Mouse (Mus musculus) lung, postnatal 4 days (tissue): ENCODE results near the gene Dync1i2.

Source experiments
- DNase-seq, 2 experiments: peaks; one replicate each; pipeline ENCODE4 v3.0.0; 2021

Gene Dync1i2

DNA sequence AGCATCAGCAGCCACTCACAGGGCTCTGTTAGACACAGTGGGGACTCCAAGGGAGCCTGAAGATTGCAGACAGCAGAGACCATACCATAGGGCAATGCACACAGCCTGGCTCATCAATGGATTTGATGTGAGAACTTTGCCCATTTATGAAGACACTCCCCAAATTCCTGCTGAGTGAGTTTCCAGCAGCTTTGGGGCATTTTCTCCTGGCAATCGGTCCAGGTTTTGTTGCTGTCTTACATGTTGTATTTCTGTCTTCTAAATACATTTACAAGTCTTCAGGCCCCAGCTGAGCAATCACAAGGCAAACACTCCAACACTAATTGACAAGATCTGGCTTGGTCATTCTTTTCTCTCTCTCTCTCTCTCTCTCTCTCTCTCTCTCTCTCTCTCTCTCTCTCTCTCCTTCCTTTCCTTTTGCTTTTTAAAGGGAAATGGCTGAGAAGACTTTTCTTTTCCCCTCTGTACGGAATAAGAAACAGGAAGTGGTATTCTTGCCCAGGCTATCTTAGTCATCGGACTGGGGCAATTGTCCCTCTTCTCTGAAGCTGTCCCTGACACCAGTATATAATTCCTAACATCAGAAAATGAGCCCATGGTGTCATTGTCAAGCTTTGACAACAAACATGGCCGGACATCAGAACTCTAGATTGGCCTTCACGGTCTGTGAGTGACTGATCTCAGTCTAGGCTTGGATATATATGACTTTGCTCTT lies 2.3 kb upstream of the Dync1i2 start:
- no peak for DNase-seq

DNA sequence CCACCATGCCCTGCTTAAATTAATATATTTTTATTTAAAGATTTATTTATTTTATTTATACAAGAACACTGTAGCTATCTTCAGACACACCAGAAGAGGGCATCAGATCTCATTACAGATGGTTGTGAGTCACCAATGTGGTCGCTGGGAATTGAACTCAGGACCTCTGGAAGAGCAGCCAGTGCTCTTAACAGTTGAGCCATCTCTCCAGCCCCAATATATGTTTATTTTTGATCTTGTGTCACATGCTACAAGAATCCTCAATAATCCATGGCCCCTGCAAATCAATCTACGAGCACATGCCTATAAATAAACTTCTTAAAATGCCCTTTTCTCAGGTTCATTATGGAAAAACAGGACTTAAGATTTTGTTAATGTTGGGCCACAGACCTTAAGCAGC lies 410 bp upstream of the Dync1i2 start:
- DNase-seq, result no peak

DNA sequence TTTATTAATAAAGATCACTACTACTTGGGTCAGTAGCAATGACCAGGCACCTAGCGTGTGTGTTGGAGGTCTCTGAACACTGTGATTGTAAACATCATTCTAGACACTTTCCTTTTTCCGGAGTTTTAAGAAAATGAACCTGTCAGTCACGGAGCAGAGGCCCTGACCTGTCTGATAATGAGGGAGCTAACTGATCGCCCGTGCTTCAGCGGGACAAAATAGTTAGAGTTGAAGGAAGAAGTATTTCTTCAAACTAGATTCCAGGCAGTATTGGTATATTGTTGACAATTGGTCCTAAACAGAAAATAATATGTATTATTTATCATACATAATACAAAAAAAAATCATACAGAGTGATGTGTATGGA lies 837 bp downstream of the Dync1i2 start:
- DNase-seq, result no peak

DNA sequence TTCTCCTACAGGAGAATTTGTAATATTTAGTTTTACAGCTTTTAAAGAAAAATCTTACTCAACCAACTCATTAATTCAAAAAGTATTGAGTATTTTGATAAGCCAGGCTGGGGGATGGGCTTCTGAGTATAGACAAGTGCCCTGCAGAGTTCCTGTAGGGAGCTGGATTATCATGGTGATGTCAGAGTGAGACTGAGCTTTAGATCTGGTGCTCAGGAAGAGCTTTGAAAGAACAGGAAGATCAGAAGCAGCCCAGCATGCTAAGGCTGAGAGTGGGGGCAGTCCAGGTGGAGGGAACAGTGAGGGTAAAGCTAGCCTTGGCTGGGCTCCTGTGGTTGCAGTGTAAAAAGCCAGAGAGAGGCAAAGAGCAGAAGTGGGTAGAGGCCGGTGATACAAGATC lies 9.5 kb downstream of the Dync1i2 start:
- no peak for DNase-seq

DNA sequence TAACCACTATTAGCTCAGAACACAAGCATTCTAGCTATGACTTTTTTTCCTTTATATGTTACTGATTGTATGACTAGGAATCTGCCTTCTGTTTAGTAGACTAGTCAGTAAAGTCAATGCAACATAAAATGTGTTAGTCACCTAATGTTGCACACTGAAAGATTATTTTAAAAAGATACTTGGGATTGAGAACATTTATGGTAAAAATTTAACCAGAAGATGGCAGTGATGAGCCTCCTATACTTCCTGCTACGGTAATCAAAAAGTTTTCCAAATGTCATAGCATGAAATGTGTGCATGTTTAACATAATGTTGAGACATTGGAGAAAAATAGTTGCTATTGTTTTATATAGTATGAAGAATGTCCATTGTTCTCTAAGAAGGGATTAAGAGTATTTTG lies 15.9 kb downstream of the Dync1i2 start:
- no peak for DNase-seq

GRCm38 (mm10) chr2:71229603-71230002 lies 18.1 kb downstream of the Dync1i2 start:
- no peak for DNase-seq

- no peak for DNase-seq
These were observed 20.4 kb downstream of the Dync1i2 start for GRCm38 (mm10) chr2:71231951-71232350.

- no peak for DNase-seq
These were observed 21.5 kb downstream of the Dync1i2 start for GRCm38 (mm10) chr2:71232976-71233375.

DNA sequence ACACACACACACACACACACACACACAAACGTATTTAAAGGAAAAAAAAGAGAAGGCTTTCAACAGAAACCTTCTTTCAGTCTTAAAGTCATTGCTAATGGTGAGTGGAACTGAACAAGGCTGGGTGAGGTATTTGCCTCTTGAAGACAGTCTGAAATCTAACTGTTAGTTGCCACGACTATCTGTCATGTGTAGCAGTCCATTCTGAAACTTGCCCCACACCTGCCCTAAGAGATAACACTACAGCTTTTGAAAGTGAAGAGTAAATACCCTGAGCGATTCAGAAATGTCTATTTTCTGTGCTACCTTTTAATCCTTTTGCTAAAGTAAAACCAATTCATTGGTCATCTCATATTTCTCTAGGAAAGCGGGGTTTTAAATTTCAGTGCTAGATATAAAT lies 23.9 kb downstream of the Dync1i2 start:
- no peak for DNase-seq

DNA sequence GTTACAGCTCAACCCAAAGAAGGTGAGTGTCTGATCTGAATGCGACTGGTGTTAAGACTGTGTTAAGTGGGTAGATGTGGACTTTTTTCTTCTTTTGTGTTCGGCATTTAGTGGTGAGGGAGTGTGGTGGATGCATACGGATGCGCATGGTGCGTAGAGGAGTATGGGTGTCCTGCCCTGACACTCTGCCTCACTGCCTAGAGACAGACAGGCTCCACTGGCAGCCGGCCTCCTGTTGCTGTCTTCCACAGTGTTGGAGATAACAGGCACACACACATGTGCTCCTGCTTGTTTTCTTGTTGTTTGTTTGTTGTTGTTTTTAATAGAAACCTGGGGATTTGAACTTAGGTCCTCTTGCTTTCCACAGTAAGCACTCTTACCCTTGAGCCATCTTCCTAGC lies 24.5 kb downstream of the Dync1i2 start:
- no peak for DNase-seq

DNA sequence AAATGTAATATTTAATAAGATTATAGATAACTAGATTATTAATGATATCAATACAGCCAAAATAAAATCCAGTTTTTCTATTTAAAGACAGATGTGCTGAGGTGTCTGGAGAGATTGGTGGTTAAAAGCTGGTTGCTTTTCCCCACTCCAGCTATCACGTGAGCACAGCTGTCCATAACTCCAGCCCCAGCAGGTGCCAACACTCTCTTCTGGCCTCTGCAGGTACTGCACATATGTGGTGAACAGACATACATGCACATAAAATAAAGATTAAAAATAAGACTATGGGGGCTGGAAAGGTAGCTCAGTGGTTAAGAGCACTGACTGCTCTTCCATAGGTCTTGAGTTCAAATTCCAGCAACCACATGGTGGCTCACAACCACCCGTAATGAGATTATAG lies 30.0 kb downstream of the Dync1i2 start:
- no peak for DNase-seq

DNA sequence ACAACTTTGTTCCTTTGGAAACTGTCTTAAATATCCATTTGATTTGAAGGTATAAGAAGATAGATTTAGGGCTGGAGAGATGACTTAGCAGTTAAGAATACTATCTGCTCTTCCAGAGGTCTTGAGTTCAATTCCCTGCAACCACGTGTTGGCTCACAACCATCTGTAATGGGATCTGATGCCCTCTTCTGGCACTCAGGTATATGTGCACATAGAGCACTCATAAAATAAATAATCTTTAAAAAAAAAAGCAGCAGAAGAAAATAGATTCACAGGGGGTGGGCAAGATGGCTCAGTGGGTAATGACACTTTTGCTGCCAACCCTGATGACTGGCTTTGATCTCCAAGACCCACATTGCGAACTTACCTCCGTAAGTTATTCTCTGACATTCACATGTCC lies 30.7 kb downstream of the Dync1i2 start:
- DNase-seq, result no peak

- no peak for DNase-seq
These were observed 31.7 kb downstream of the Dync1i2 start for GRCm38 (mm10) chr2:71243058-71243672.

DNA sequence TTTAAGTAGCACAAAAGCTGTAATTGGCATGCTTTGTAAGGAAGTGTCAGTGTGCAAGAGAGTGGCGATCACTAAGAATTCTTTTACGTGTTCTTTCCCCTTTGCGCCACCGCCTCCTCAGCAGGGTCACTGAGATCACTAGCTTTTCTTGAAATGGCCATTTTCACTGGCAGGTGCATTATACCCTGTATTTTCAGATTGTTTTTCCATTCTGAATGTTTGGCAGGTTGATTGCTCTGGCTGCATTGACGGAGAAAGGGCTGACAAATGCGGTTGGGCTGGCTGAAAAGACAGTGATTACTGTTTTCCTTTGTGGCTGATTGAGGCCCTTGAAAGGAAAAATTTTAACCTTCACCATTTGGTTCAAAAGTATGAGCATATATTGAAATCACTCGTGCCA lies 33.3 kb downstream of the Dync1i2 start:
- no peak for DNase-seq

GRCm38 (mm10) chr2:71245416-71245815 lies 33.9 kb downstream of the Dync1i2 start:
- DNase-seq, result no peak

DNA sequence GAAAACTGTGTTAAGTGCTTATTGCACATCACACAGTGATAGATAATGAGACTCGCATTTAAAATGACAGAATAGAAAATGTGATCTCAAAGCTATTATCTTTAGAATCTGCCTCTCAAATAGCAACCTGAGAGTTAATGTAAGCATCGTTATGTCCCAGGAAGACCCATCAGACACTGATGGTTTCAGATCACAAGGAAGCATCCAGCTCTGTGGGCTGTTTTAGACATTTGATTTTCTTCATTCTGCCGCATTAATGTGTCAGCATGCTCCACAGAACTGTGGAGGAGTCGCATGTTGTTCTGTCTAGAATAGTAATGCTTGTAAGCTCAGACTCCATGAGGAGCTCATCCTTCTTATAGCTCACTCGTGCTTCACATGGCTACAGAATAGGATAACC lies 34.6 kb downstream of the Dync1i2 start:
- DNase-seq, result no peak

GRCm38 (mm10) chr2:71248071-71248470 lies 36.6 kb downstream of the Dync1i2 start:
- no peak for DNase-seq

DNA sequence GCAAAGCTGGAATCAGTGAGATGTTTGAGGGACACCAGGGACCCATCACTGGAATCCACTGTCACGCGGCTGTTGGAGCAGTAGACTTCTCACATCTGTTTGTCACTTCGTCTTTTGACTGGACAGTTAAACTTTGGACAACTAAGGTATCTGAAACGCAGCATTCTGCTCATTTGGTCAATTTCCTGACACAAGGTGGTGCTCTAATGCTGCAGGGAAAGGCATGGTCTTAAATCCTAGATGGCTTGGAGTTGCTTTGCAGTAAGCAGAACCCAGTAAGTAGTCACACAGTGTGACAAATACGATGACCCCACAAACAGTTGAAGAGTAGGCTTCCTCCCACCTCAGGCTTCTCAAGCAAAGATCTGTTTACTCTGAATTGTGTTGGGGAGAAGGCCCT lies 39.3 kb downstream of the Dync1i2 start:
- DNase-seq, result no peak

GRCm38 (mm10) chr2:71254836-71255235 lies 43.3 kb downstream of the Dync1i2 start:
- no peak for DNase-seq

DNA sequence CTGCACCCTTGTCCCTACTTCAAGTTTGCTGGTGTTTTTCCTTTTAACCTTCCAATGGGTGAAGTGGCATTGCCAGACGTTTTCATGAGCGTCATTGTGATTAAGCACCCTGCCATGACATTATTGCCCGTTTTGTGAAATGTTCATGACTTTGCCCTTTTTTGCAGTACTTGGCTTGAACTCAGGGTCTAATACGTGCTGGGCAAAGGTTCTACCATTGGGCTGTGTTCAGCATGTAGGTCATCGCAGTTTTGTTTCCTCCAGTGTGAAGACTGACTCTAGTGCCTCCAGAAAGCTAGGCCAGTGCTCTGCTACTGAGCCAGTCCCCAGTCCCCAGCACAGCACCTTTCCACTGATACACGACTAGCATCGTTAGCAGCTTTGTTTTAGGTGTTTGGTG lies 45.1 kb downstream of the Dync1i2 start:
- no peak for DNase-seq

GRCm38 (mm10) chr2:71264585-71264984 lies 53.1 kb downstream of the Dync1i2 start:
- no peak for DNase-seq

GRCm38 (mm10) chr2:71268691-71269090 lies 57.2 kb downstream of the Dync1i2 start:
- DNase-seq, result no peak

DNA sequence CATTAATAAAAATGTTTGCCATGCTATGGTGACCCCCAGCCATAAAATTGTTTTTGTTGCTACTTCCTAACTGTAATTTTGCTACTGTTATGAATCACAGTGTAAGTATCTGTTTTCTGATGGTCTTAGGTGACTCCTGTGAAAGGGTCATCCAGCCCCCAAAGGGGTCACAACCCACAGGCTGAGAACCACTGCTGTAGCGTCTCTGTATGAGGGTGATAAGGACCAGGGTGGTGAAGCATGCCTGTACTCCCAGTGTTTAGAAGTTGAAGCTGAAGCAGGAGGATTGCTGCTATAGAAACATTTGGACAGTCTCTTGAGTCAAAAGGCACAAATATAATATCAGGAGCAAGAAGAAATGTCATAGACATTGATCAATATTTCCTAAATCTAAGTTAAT lies 57.8 kb downstream of the Dync1i2 start:
- no peak for DNase-seq

GRCm38 (mm10) chr2:71270085-71270484 lies 58.6 kb downstream of the Dync1i2 start:
- no peak for DNase-seq
